Mouse (Mus musculus): ENCODE data around the gene Gck.

The Gck gene

DNA sequence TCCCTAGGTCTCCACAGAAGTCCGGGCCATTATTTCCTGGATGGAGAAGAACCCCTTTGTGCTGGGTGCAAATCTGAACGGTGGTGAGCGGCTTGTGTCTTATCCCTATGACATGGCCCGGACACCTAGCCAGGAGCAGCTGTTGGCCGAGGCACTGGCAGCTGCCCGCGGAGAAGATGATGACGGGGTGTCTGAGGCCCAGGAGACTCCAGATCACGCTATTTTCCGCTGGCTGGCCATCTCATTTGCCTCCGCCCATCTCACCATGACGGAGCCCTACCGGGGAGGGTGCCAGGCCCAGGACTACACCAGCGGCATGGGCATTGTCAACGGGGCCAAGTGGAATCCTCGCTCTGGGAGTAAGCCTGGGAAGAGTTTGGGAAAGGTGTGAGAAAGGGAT lies 79.8 kb downstream of the Gck start:
- no peak for DNase-seq

DNA sequence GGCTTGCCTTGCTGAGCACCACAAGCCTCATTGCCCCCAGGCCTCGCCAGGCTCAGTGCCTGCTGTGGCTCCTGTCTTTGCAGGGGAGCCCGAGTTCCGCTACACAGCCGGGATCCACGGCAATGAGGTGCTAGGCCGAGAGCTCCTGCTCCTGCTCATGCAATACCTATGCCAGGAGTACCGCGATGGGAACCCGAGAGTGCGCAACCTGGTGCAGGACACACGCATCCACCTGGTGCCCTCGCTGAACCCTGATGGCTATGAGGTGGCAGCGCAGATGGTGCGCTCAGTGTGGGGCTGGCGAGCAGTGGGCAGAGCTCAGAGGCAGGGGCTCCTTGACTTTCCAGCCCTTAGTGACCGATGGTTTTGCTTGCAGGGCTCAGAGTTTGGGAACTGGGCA lies 80.5 kb downstream of the Gck start:
- DNase-seq = no peak

DNA sequence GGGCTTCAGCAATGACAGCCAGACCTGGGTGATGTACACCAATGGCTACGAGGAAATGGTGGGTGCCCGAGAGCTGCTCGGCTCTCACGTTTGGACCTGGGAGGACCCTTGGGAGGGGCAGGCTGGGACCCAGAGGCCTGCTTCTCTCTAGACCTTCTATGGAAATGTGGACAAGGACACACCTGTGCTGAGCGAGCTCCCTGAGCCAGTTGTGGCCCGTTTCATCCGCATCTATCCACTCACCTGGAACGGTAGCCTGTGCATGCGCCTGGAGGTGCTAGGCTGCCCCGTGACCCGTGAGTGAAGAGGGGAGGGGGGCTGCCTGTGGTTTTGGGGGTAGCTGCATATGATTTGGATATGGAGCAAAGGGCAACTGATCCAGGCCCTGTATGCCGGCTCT lies 81.6 kb downstream of the Gck start:
- no peak for DNase-seq

DNA sequence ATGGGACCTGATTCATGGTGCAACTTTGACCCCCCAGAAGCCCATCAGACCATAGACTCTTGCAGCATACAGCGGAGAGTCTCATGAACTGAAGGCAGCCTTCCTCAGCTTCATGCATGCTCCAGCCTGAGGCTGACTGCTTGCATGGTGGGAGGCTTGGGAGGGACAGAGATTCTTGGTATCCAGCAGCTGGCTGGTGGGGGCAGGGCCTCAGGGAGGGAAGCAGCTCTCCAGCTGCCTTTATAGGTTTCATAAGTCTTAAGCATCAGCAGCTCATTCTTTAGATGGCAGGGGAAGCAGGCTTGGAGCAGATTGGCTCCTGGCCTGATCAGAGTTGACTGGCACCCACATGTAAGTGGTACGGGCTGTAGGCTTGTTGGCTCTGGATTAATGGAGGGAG lies 82.7 kb downstream of the Gck start:
- DNase-seq = no peak

DNA sequence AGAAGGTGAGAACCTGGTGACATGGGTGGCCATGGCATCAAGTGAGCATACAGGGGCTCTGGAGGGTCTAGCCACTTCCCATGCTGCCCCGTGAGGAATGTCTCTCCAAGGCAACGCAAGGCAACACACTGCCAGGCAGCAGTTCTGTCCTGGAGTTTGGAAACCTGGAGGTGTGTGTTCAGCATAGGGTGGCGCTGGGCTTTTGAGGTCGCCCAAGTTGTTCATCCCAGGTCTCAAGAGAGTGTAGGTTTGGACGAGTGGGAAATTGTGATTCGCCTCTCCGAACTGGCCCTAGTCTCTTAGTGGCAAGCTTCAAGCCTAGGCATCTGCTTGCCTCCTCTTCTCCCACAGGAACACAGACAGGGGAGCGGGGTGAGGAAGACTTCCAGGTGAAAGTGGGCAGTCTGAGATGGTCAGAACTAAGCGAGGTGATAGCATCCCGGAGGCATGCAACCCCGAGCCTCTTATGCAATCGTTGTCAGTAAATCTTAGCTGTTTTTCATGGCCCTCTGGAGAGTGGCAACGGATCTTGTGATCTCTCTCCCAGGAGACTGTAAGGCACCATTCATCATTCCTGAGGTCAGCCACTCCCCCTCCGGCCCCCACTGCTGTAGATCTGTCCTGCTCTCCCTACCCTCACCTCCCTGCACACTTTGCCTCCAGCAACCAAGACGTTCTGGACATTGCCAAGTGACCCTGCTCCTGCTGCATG lies 87.3 kb downstream of the Gck start:
- no peak for DNase-seq

DNA sequence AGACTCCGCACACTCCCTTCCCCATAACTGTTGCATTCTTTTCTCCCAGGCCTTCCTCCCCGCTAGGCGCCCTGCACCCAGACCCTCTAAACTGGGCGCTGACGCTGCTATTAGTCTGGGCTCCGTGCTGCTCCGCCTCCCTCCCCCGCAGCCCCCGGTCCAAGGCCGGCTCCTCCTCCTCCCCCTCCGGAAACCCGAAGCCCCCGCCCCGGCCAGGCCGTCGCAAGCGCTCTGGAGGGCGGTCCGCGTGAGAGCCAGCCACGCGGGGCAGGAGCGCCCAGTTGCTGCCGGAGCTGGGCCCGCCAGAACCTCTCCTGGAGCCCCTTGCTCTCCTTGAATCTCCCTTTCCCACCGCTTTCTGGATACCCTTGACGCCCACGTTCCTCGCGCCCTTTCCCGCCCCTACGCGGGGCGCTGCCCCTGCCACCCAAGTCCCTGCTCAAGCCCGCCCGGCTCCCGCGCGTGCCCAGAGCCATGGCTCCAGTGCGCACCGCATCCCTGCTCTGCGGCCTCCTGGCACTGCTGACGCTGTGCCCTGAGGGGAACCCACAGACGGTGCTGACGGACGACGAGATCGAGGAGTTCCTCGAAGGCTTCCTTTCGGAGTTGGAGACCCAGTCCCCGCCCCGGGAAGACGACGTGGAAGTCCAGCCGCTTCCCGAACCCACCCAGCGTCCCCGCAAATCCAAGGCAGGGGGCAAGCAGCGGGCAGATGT lies 88.0 kb downstream of the Gck start, which contains the start of gene Aebp1:
Gene Aebp1 (plus strand): TSS at position 270 of the 716 bp plus-strand sequence.
- peak; percentile 64 for DNase-seq

DNA sequence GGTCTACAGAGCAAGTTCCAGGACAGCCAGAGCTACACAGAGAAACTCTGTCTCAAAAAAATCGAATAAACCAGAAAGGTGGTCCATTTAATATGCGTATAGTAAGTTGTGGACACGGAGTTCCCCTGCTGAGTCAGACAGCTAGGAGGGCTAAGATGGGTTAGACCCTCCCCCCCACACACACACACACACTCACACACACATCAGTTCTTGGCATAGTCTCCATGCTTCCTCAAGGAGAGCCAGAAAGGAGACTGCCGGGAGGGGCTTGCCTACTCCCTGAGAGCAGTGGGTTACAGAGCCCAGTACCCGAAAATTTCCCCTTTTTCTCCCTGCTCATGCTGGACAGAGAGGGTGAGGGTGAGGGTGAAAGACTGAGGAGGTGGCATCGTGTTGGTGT lies 89.2 kb downstream of the Gck start:
- no peak for DNase-seq

DNA sequence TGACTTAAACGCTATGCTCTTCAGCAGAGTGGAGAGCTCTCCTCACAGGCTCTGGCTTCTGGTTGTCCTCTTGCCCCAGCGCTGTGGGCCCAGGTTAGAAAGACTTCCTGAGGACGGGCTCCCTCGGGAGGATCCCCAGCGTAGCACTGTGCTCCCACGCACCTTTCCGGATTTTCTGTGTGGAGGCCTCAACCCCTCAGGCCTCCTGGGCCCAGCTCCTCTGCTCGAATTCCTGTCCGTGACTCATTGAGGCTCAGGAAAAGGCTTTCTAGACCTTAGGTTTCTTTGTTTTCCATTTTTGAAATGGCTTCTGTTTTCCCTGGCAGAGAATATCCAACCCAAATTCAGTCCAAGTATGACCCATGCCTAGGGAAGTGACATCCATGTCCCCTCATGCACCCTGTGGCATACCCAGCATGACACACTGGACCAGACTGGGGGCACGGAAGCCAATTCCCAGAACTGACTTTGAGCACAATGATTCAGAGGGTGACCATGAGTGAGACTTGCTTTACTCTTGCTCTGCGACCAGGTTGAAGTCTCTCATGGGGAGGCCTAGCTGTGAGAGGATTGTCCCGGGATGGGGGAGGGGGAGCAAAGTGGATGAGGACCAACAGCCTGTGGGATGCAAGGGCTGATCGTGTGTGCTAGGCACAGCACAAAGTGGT lies 89.9 kb downstream of the Gck start:
- DNase-seq = no peak

DNA sequence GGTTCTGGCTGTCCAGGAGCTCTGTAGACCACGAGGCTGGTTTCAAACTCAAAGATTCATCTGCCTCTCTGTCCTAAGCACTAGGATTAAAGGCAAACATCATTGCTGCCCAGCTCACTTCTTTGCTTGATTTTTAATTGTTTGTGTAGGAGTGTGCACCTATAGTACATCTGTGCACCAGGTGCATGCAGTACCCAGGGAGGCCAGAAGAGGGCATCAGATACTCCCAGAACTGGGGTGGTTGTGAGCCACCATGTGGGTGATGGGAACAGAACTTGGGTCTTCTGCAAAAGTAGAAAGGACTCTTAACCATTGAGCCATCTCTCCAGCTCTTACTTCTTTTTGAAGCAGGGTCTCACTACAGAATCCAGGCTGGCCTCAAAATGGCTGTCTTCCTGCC lies 91.2 kb downstream of the Gck start:
- DNase-seq = no peak

DNA sequence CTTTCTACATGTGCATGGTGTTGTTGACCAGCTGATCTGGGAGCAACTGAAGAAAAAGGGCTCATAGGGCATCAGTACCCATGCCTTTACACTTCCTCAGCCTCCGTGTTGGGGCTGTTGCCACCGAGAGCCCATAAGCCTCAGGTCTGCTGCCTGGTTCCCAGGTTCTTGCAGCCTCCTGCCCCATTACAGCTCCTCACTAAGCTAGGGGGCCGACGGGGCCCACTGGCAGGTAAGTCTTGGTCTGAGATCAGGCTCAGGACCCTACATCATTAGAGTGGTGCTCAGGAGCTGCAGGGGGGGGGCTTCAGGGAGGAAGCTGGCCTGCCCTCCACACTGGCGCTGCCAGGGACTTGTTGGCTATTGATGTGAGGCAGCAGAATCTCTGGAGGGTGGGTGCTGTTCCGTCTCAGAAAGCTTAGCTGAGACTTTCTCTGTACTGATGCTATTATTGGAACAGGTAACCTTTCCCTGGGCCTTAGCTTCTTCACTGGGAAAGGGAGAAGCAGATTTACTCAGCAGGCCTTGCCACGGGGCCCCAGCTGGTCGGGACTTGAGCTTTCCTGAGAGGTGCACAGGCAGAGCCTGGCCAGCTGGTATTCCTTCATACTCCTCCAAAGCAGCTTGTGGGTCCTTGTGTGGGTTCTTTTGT lies 93.3 kb downstream of the Gck start:
- DNase-seq = no peak

DNA sequence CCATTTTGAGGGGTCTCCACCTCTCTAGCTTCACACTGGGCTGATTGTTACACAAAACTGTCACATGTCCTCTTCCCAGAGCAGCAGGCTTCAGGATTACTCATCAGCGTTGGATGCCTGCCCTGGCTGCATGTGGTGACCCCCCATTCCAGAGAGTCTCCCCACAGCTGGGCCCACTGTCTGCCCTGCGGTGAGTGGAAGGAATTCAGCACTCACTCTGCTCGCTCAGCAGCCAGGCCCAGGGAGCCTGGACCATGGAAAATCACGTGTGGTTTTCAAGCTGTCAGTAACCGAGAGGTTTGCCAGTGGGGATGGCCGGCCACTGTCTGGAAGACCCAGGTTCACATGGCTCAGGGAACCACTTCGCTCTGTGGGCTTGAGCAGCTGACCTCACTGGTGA lies 94.0 kb downstream of the Gck start:
- no peak for DNase-seq

DNA sequence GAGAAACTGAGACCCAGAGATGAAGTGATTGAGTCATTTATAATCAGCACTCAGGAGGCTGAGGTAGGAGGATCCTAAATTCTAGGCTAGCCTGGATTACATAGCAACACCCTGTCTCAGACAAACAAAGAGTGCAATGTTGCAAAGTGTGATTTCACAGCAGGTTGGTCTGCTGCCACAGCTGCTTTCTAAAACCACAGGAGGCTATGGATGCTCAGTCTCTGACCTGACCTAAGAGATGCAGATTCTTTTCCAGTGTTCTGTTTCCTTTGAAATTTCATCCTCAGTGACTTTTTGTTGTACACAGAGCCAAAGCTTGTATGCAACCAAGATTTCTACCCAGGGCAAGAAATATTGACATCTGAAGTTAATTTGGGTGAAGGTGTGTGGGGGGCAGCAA lies 94.4 kb downstream of the Gck start:
- DNase-seq = no peak

DNA sequence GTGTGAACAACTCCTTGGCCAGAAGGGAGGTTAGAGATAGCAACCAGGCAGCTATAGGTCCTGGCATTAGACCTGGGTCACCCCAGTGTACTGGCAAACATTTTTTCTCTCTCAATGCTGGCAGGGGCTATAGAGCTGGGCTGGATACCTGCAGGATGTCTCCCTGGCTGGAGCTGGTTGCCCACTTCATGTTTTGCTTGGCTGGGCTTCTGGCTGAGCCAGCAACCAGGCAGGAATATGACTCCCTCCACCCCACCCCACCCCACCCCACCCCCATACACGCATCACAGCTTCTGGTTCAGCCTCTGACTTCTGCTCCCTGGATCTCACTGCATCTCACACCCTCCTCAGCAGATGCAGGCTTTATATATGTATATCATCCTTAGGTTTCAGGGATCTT lies 97.6 kb downstream of the Gck start:
- no peak for DNase-seq

DNA sequence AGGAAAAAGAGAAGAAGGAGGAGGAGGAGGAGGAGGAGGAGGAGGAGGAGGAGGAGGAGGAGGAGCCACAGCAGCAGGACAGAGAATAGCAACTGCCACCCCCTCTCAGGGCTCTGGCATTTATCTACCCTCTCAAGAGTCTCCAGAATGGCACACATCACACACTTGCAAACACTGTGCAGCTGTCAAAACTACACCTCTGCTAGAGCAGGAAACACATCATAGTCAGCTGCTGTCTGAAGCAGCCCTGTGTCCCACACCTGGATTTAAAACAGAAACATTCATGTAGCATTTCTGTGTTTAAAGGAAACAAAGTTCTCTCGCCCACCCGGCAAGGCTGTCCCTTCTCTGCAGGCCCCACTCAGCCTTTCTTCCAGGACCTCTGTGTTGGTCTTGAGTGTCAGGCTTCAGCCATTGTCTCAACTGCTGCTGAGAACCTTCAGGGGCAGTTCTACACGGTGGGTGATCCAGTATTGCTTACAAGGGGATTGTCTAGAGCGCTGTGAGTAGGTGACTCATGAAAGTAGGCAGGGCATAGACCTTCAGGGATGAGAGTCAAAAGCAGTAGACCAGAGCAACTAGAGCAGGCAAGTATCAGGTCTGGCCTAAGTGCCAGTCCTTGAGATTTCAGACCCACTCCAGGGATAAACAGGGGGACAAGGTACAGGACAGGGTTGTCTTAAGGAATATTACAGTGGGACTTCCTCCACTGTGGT lies 98.7 kb downstream of the Gck start:
- no peak for DNase-seq

Data from liver (tissue).